Mouse (Mus musculus) heart, embryonic 15.5 days (tissue): ENCODE results near the gene Ctdspl2. TPM values are rescaled to one million over a fixed set of nuclear protein-coding genes. Genes with fewer than 3 reads are reported as not detected.
"Not testable (repeated sequence)": the region's sequence is repeated elsewhere in the genome, so short reads cannot be mapped to it uniquely, and the experiment has no call there.

Experiments used
- ATAC-seq: fragments of 200-750 bp; cut with Nextera tagmentation; replicated peaks from 2 replicates; pipeline ENCODE4 v1.8.0; 2017; ENCODE audit warnings: low read depth, moderate TSS enrichment; ENCODE audit not compliant: insufficient number of reproducible peaks, insufficient read depth, low FRiP score
- H3K27ac ChIP-seq: fragments of 300-500 bp; sonication (generic); 2 replicates; pipeline ENCODE4 v1.5.1; 2015; ENCODE audit warnings: mild to moderate bottlenecking, inconsistent platforms
- H3K27me3 ChIP-seq: fragments of 300-500 bp; sonication (generic); 2 replicates; pipeline ENCODE4 v1.6.1; 2015; ENCODE audit warnings: inconsistent platforms
- H3K36me3 ChIP-seq: fragments of 300-500 bp; sonication (generic); 2 replicates; pipeline ENCODE4 v1.6.1; 2015; ENCODE audit warnings: mild to moderate bottlenecking, inconsistent platforms
- H3K4me1 ChIP-seq: fragments of 300-500 bp; sonication (generic); replicated peaks from 2 replicates; pipeline ENCODE4 v1.6.1; 2015; ENCODE audit warnings: inconsistent platforms
- H3K4me2 ChIP-seq: fragments of 300-500 bp; sonication (generic); 2 replicates; pipeline ENCODE4 v1.6.1; 2015; ENCODE audit warnings: inconsistent platforms, mild to moderate bottlenecking, moderate library complexity
- H3K4me3 ChIP-seq: fragments of 300-500 bp; sonication (generic); 2 replicates; pipeline ENCODE4 v1.5.1; 2015; ENCODE audit warnings: mild to moderate bottlenecking, inconsistent platforms
- H3K9ac ChIP-seq: fragments of 300-500 bp; sonication (generic); 2 replicates; pipeline ENCODE4 v1.6.1; 2015; ENCODE audit warnings: mild to moderate bottlenecking, inconsistent platforms
- H3K9me3 ChIP-seq: fragments of 300-500 bp; sonication (generic); replicated peaks from 2 replicates; pipeline ENCODE4 v1.6.1; 2016; ENCODE audit warnings: inconsistent platforms
- WGBS: fragments of 180-500 bp; shearing (Covaris S2); methylation state at CpG from one replicate; pipeline ENCODE4 v1.1.7; 2015; ENCODE audit warnings: mixed read lengths; 5-methylcytosine and 5-hydroxymethylcytosine counted together
- polyA plus RNA-seq: library from polyadenylated mRNA; unstranded; fragments of >200 nt; fragmentation: Nextera tagmentation; extraction: Ambion mirVana; gene quantifications from 2 replicates; pipeline ENCODE4 v1.2.1, GENCODE M21; 2015

The Ctdspl2 gene
- polyA plus RNA-seq, 1 experiment from 2014 or later = 32.2 TPM

GRCm38 (mm10) chr2:122011441-122011840 is 55.6 kb downstream of the Ctdspl2 start:
- H3K9ac ChIP-seq = no peak overlapping the region
- ATAC-seq = no peak
- whole genome bisulfite sequencing = 86% methylated on average over 7 of the region's 7 CpGs
- H3K27me3 ChIP-seq = no peaks in the 10 kb centered on the region
- H3K36me3 ChIP-seq = peaks cover 31% of the 10 kb centered on the region
- no peak overlapping the region for H3K4me2 ChIP-seq
- no peak overlapping the region for H3K4me3 ChIP-seq
- no peaks in the 10 kb centered on the region for H3K4me1 ChIP-seq
- H3K27ac ChIP-seq = no peak overlapping the region
- no peaks in the 10 kb centered on the region for H3K9me3 ChIP-seq

- no peak overlapping the region for H3K4me2 ChIP-seq
- H3K27ac ChIP-seq = no peak overlapping the region
- peaks cover 8% of the 10 kb centered on the region; the same call in 1 of the 2 replicates for H3K36me3 ChIP-seq
- H3K27me3 ChIP-seq = no peaks in the 10 kb centered on the region
- H3K9me3 ChIP-seq = no peaks in the 10 kb centered on the region
- H3K4me3 ChIP-seq = no peak overlapping the region
- H3K4me1 ChIP-seq = no peaks in the 10 kb centered on the region
- ATAC-seq = no peak
- H3K9ac ChIP-seq = no peak overlapping the region
- 50% methylated on average over 1 of the region's 1 CpGs for WGBS
Measured at GRCm38 (mm10) chr2:122018705-122019104, 62.9 kb downstream of the Ctdspl2 start.

DNA sequence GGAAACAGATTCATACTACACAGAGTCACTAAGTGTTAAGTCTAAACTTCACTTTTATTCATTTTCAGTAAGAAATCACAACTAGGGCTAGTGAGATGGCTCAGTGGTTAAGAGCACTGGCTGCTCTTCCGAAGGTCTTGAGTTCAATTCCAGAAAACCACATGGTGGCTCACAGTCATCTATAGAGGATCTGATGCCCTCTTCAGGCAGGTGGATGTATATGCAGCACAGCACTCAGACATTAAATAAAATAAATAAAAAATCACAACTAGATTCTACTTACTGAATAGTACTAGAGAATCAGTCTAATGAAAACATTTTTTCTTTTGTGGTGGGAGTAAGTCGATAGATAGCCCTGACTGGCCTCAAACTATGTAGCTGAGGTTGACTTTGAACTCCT is 66.5 kb downstream of the Ctdspl2 start:
- Histone ChIP-seq H3K9me3 (no peaks in the 10 kb centered on the region), H3K4me1 (no peaks in the 10 kb centered on the region), H3K36me3 (no peaks in the 10 kb centered on the region), H3K9ac (no peak overlapping the region), H3K27me3 (no peaks in the 10 kb centered on the region), H3K4me2 (no peak overlapping the region), H3K27ac (no peak overlapping the region), H3K4me3 (no peak overlapping the region)
- WGBS = 76% methylated on average over 2 of the region's 2 CpGs
- no peak for ATAC-seq

DNA sequence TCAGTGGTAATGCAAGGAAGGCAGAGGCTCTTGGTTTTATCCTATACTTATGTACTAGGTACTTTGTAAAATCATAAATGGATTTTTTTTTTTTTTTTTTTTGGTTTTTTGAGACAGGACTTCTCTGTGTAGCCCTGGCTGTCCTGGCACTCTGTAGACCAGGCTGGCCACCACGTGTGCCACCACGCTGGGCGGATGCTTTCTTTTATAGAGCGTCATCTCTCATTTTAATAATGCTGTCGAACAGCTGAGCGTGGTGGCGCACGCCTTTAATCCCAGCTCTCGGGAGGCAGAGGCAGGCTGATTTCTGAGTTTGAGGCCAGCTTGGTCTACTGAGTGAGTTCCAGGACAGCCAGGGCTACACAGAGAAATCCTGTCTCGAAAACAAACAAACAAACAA is 71.3 kb downstream of the Ctdspl2 start:
- H3K9ac ChIP-seq, H3K4me2 ChIP-seq, H3K27ac ChIP-seq, H3K9me3 ChIP-seq, ATAC-seq, H3K4me3 ChIP-seq, H3K36me3 ChIP-seq, H3K27me3 ChIP-seq, H3K4me1 ChIP-seq: not testable (repeated sequence)
- 93% methylated on average over 10 of the region's 10 CpGs for WGBS

DNA sequence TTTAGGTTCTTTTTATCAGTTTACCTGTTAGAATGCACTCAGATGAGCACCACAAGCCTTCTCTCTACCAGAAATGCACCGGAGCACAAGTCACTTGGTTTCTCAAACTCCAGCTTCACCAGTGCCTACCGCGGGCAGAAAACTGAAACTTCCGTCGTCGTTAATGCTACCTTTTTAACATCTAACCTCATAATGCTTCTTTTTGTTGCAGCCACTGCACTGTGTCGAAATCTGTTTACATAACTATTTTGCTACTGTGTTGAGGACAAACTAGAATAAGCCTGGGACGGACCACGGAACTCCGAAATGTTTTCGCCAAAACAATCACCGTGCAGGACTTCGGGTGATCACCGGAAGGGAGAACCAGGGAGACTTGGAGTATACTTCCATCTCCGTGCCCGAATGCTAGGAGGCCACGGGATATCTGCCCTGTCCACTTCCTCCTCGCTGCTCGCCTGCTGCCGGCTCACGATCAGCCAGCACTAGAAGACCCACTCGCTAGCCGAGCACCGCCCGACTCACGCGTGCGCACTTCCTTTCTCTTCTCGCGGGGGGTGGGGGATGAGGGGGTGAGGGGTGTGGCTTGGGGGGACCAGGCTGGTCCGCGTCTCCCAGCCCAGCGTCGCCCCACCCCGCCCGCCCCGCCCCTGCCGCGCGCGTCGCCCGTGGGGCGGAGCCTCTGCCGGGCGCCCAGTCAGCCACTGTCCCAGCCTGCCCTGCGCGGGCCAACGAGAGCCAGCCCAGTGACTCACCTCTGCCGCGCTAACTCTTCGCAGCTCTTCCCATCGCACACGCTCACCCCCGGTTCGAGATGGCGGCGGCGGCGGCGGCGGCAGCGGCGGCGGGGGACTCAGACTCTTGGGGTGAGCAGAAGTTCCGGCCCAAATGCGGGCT is 72.3 kb downstream of the Ctdspl2 start, which contains the start of gene Eif3j1:
Eif3j1 (plus strand) TSS at position 685 of the 894 bp plus-strand sequence.
- peak; percentile 99 for ATAC-seq
- Histone ChIP-seq H3K36me3 (no peaks in the 10 kb centered on the region), H3K4me1 (peaks cover 9% of the 10 kb centered on the region), H3K27ac (peak within 1 kb of the TSS; percentile 93), H3K4me2 (peak within 1 kb of the TSS; percentile 72), H3K9me3 (no peaks in the 10 kb centered on the region), H3K27me3 (no peaks in the 10 kb centered on the region), H3K9ac (peak within 1 kb of the TSS; percentile 99), H3K4me3 (peak within 1 kb of the TSS; percentile 97)
- under 1% methylated on average over 61 of the region's 67 CpGs for WGBS

DNA sequence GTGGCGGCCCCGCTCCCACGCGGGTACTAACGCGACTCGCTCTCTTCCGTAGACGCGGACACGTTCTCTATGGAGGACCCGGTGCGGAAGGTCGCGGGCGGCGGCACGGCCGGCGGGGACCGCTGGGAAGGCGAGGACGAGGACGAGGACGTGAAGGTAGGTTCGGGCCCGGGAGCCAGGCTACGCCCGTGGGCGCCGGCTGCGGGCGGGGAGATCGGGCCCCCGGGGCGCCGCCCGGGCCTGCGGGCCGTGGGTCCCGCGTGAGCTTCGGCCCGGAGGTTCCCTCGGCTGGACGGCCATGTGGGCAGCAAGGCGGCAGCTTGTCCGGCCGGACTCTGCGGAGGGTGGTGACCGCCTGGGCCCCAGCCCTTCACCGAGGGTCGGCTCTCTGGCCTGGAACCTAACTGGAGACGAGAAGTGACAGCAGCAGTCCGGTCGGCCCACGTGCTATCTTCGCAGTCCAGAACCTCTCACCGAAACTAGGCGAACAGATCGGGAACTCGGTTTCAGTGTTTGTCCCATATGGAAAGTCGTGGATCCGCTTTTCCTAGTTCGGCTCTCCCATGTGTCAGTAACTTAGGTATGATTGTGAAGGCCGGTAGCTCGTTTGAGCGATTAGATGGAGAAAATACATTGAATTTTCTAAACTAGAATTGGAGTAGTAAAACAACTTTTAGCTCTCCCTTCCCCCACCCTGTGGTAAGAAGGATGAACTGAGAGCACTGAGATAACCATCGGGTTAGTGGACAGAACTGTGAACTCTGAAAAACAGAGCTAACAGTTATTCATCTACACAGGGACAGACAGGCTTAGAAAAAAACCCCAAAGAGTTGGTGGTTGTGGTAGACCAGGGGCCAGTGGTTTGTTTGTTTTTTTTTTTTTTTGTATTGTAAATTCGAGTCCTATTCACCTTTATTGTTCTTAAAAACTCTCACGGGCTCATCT is 73.2 kb downstream of the Ctdspl2 start:
- H3K36me3 ChIP-seq = no peaks in the 10 kb centered on the region; the same call in 1 of the 2 replicates
- no peaks in the 10 kb centered on the region for H3K27me3 ChIP-seq
- H3K4me1 ChIP-seq = peaks cover 9% of the 10 kb centered on the region
- WGBS = 1% methylated on average over 61 of the region's 71 CpGs
- peak overlapping the region; percentile 72 for H3K4me2 ChIP-seq
- H3K9ac ChIP-seq = peak overlapping the region; percentile 99
- peak overlapping the region; percentile 97 for H3K4me3 ChIP-seq
- peak; percentile 43 for ATAC-seq
- H3K9me3 ChIP-seq = no peaks in the 10 kb centered on the region
- H3K27ac ChIP-seq = peak overlapping the region; percentile 93

DNA sequence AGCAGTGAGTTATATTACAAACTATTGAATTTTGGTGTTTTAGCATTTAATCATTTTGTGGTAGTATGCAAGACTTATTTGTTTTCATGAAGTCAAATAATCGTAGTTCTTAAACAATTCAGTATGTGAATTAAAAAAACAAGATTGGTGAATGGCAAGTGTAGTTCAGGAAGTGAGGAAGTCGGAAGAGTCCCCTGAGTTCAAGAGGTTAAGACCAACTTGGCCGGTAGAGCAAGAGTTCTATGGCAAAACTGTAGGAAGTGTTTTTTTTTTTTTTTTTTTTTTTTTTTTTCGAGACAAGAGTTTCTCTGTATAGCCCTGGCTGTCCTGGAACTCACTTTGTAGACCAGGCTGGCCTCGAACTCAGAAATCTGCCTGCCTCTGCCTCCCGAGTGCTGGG is 76.2 kb downstream of the Ctdspl2 start:
- Histone ChIP-seq H3K9ac (no peak overlapping the region), H3K4me3 (no peak overlapping the region), H3K27me3 (no peaks in the 10 kb centered on the region), H3K36me3 (peaks cover 5% of the 10 kb centered on the region; the same call in 1 of the 2 replicates), H3K4me1 (peaks cover 13% of the 10 kb centered on the region), H3K9me3 (no peaks in the 10 kb centered on the region), H3K27ac (no peak overlapping the region), H3K4me2 (no peak overlapping the region)
- no peak for ATAC-seq
- 70% methylated on average over 6 of the region's 6 CpGs for WGBS

DNA sequence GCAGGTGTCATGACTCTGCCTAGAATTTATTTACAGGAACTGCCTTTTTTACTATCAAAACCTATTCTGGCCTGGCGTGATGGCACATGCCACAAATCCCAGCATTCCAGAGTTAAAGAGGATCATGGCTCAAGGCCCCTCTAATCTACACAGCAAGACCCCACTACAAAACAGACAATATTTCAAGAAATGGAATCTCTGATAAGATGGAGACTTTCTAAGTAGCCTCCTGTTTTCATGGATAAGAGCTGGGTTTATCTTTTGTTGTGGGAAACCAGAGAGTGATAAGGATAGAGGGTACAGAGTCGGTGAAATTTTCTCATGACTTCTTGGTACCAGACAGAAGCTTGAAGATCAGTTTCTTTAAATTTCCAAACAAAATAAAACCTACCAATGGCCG is 80.3 kb downstream of the Ctdspl2 start:
- no peak overlapping the region for H3K4me3 ChIP-seq
- H3K4me1 ChIP-seq = peaks cover 5% of the 10 kb centered on the region; the same call in 1 of the 2 replicates
- WGBS = 70% methylated on average over 3 of the region's 3 CpGs
- H3K4me2 ChIP-seq = no peak overlapping the region
- no peak for ATAC-seq
- no peak overlapping the region for H3K27ac ChIP-seq
- no peaks in the 10 kb centered on the region for H3K9me3 ChIP-seq
- no peak overlapping the region for H3K9ac ChIP-seq
- no peaks in the 10 kb centered on the region for H3K27me3 ChIP-seq
- H3K36me3 ChIP-seq = peaks cover 13% of the 10 kb centered on the region; the same call in 1 of the 2 replicates

DNA sequence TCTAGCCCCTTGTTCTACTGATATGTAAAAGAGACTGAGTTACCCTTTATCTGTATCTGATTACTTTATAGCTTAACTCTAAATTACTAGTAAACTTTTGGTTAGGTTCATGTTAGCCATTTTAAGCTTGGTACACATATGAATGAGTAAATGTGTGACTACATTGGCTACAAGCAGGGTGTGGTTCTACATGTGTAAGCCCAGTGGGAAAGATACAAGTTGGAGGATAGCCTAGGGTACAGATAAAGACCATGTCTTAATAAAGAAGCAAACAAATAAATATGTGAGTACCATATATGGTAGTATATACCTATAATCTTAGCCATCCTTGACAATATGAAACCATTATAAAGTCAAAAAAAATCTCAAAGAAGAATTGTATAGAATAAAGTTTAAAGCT is 88.1 kb downstream of the Ctdspl2 start:
- Histone ChIP-seq H3K4me3 (no peak overlapping the region), H3K4me1 (no peaks in the 10 kb centered on the region), H3K9me3 (no peaks in the 10 kb centered on the region), H3K27me3 (no peaks in the 10 kb centered on the region), H3K9ac (no peak overlapping the region), H3K27ac (no peak overlapping the region), H3K4me2 (no peak overlapping the region), H3K36me3 (peaks cover 28% of the 10 kb centered on the region)
- no peak for ATAC-seq

DNA sequence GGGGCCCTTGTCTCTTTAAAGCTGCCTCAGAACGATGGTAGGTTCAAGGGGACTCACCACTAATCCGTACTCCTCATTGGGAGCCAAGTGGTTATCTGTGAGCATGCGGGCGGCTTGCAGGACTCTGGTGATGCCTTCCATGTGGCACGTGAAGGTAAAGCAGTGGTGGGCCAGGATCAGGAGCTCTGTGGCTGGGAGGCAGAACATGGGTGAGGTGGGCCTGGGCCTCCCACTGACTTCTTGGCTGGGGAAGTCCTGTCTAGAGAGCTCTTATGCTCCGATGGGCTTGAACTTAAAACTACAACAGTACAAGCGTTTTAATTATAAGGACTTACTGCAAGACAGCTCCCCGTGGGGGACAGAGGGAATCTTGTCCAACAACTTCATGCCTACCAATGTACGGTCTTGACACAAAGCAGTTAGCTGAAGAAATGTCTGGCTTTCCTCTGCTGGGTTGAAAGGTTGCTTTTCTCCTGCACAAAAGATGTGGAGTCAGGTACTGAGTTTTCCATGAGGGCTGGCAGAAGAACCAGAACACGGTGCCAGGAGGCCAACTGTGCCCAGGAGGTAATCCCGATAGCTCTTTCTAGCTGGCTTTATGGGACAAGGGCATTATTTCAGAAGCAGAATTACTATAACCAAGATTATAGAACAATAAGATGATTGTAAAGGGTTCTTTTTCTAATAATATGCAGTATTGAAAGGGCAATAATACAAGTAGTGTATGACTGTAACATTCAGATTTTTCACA is 103.7 kb downstream of the Ctdspl2 start:
- Histone ChIP-seq H3K9me3 (no peaks in the 10 kb centered on the region), H3K9ac (no peak overlapping the region), H3K4me1 (peaks cover 8% of the 10 kb centered on the region), H3K4me3 (no peak overlapping the region), H3K27me3 (no peaks in the 10 kb centered on the region), H3K27ac (no peak overlapping the region), H3K4me2 (no peak overlapping the region), H3K36me3 (peaks cover 22% of the 10 kb centered on the region)
- ATAC-seq = no peak
- 69% methylated on average over 11 of the region's 11 CpGs for WGBS
